Comparison of ENCODE assay signal across 27 mouse cellular contexts in the genomic region with DNA sequence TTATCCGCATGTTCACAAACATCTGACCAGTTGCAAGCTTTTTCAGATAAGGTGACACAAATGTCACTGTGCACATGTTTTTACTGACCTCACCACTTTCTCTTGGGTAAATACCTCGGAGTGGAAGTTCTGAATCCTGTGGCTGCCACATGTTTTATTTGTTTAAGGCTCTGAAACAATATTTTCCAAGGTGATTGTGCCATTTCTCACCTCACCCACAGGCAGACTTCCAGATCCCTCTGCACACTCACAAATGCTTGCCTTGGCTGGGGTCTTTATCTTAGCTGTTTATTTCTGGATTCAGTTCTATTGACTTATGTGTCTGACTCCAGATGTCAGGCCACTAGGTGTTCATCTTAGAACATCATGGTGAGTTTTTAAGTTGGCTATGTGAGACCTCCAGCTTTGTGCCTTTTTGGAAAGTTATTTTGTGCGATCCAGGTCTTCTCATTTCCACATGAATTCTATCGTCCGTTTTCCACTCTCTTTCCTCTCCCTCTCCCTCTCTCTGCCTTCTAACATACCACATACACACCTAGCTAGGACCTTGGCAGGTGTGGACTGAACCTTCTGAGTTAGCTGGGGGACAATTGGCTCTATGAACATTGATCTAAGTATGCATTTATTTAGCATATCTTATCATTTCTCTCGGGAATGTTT.
"Had no signal": no experiment of that assay in that cellular context is flagged by ENCODE, and none has a peak within 500 bp of the region (broad histone marks: within the 10 kb centered on the region; RNA-seq: fewer than 3 reads in every experiment).

No protein-coding gene starts in this region.

- H3K27me3 ChIP-seq: hindbrain, embryonic 12.5 days; intestine, embryonic 15.5 days; limb, embryonic 13.5 days; limb, embryonic 15.5 days had no signal

- H3K27ac ChIP-seq: gastrocnemius, adult 2 months; heart, adult 2 months; heart, embryonic 13.5 days; heart, embryonic 15.5 days; hindbrain, embryonic 10.5 days; hindbrain, embryonic 12.5 days; hindbrain, embryonic 14.5 days; intestine, embryonic 15.5 days; layer of hippocampus, adult 2 months; left cerebral cortex, adult 2 months; limb, embryonic 13.5 days; limb, embryonic 15.5 days; liver, embryonic 13.5 days had no signal

- H3K36me3 ChIP-seq: heart, embryonic 13.5 days; heart, embryonic 15.5 days; hindbrain, embryonic 10.5 days; hindbrain, embryonic 12.5 days; intestine, embryonic 15.5 days; limb, embryonic 13.5 days; limb, embryonic 15.5 days; liver, embryonic 13.5 days had no signal

- H3K4me1 ChIP-seq: liver, embryonic 13.5 days had no signal

- H3K9me3 ChIP-seq: heart, embryonic 13.5 days; heart, embryonic 15.5 days; hindbrain, embryonic 10.5 days; hindbrain, embryonic 12.5 days; intestine, embryonic 15.5 days; limb, embryonic 13.5 days; limb, embryonic 15.5 days; liver, embryonic 13.5 days had no signal

- H3K9ac ChIP-seq: heart, embryonic 13.5 days; heart, embryonic 15.5 days; hindbrain, embryonic 12.5 days; hindbrain, embryonic 14.5 days; intestine, embryonic 15.5 days; limb, embryonic 13.5 days; limb, embryonic 15.5 days; liver, embryonic 13.5 days had no signal

- DNase-seq: gastrocnemius, adult 2 months; gastrocnemius, postnatal 10 days; gastrocnemius, postnatal 25 days; heart, adult 2 months; heart, postnatal 14 days; heart, postnatal 4 days; kidney, adult 18-20 months; kidney, adult 8-10 months; kidney, postnatal 10 days; kidney, postnatal 25 days; kidney, postnatal 4 days; left cerebral cortex, postnatal 4 days; liver, embryonic 13.5 days had no signal

- ATAC-seq: hindbrain, embryonic 16.5 days; inflammation-experienced regulatory T-cells, adult 6 months; intestine, embryonic 15.5 days; intestine, postnatal 0 days had no signal

- H3K4me3 ChIP-seq: gastrocnemius, adult 2 months; heart, adult 2 months; heart, embryonic 13.5 days; heart, embryonic 15.5 days; hindbrain, embryonic 10.5 days; hindbrain, embryonic 12.5 days; intestine, embryonic 15.5 days; layer of hippocampus, adult 2 months; left cerebral cortex, adult 2 months; limb, embryonic 13.5 days; limb, embryonic 15.5 days; liver, embryonic 13.5 days had no signal

- H3K4me2 ChIP-seq: heart, embryonic 11.5 days; heart, embryonic 13.5 days; heart, embryonic 15.5 days; hindbrain, embryonic 12.5 days; hindbrain, embryonic 14.5 days; intestine, embryonic 15.5 days; limb, embryonic 13.5 days; limb, embryonic 15.5 days; liver, embryonic 13.5 days had no signal
